Mouse (Mus musculus) ES-E14 (cell line): ENCODE results near the gene Sprr2a2. TPM values are rescaled to one million over a fixed set of nuclear protein-coding genes. Genes with fewer than 3 reads are reported as not detected.
"Not testable (repeated sequence)": the region's sequence is repeated elsewhere in the genome, so short reads cannot be mapped to it uniquely, and the experiment has no call there.

ENCODE experiments used
- DNase-seq: peaks from one replicate; pipeline ENCODE4 v3.0.0-alpha.2; 2013; ENCODE audit warnings: low read depth, low spot score
- H3K27ac ChIP-seq: 2 replicates; pipeline ENCODE4 v1.5.1; 2012; ENCODE audit warnings: low read depth, mild to moderate bottlenecking, low read length, moderate library complexity, mixed read lengths; ENCODE audit not compliant: poor library complexity, insufficient read depth, severe bottlenecking
- H3K36me3 ChIP-seq: 2 replicates; pipeline ENCODE4 v1.6.1; 2012; ENCODE audit warnings: mild to moderate bottlenecking, low read length, moderate library complexity, mixed read lengths; ENCODE audit not compliant: control insufficient read depth, poor library complexity, insufficient read depth, severe bottlenecking
- H3K4me1 ChIP-seq, 2 experiments: fragments of 150-350 bp in 1 of 2; sonication (generic) in 1 of 2; 2 replicates each; pipeline ENCODE4 v1.6.1; 2012; ENCODE audit warnings: low read length in 2 of 2, mild to moderate bottlenecking in 1 of 2, mixed read lengths in 1 of 2; ENCODE audit not compliant: control insufficient read depth in 2 of 2, insufficient read depth in 2 of 2, poor library complexity in 1 of 2
- H3K4me3 ChIP-seq, 2 experiments: fragments of 150-350 bp in 1 of 2; sonication (generic) in 1 of 2; 2 replicates each; pipeline ENCODE4 v1.5.1; 2012; ENCODE audit warnings: low read length in 2 of 2, low read depth in 1 of 2, mild to moderate bottlenecking in 1 of 2, mixed read lengths in 1 of 2; ENCODE audit not compliant: insufficient read depth in 1 of 2, poor library complexity in 1 of 2, severe bottlenecking in 1 of 2
- H3K9ac ChIP-seq: 2 replicates; pipeline ENCODE4 v1.6.1; 2012; ENCODE audit warnings: low read depth, mild to moderate bottlenecking, low read length, mixed read lengths; ENCODE audit not compliant: poor library complexity, insufficient read depth, severe bottlenecking
- H3K9me3 ChIP-seq: fragments of 150-350 bp; sonication (generic); 2 replicates; pipeline ENCODE4 v1.6.1; 2012; ENCODE audit warnings: low read depth, mild to moderate bottlenecking, low read length; ENCODE audit not compliant: control insufficient read depth, insufficient read depth
- in situ Hi-C, 2 experiments: fragments of 600-800 bp; cut with MboI; formaldehyde crosslinking; loops; one replicate each; pipeline ENCODE4 v1.15.1; 2025; ENCODE audit warnings: low sequenced_read_pairs in 2 of 2, inconsistent platforms in 1 of 2; ENCODE audit not compliant: unreplicated experiment in 2 of 2
- total RNA-seq: library from RNA; depleted of rRNA; stranded (reverse); fragments of 300-350 nt; gene quantifications from 2 replicates; pipeline ENCODE4 v1.2.3, GENCODE M21; 2012; rRNA removed

Gene Sprr2a2
- total RNA-seq, 1 experiment: 2.7 TPM

GRCm38 (mm10) chr3:92279663-92280062, 63.9 kb downstream of the Sprr2a2 start:
- H3K27ac ChIP-seq, H3K9me3 ChIP-seq, H3K9ac ChIP-seq, H3K4me3 ChIP-seq, DNase-seq, H3K4me1 ChIP-seq, in situ Hi-C loops, H3K36me3 ChIP-seq: not testable (repeated sequence)

- H3K4me1 ChIP-seq, H3K9me3 ChIP-seq, DNase-seq, H3K9ac ChIP-seq, H3K27ac ChIP-seq, H3K4me3 ChIP-seq, in situ Hi-C loops, H3K36me3 ChIP-seq: not testable (repeated sequence)
Observed at GRCm38 (mm10) chr3:92280963-92281606, 65.4 kb downstream of the Sprr2a2 start.

GRCm38 (mm10) chr3:92285101-92285500, 69.4 kb downstream of the Sprr2a2 start, which contains the start of gene Sprr2a3:
Gene Sprr2a3, plus strand, starts transcription at chr3:92285417.
- H3K36me3 ChIP-seq: not testable (repeated sequence)

GRCm38 (mm10) chr3:92288489-92288888, 72.8 kb downstream of the Sprr2a2 start:
- H3K4me3 ChIP-seq, in situ Hi-C loops, H3K9me3 ChIP-seq, DNase-seq, H3K36me3 ChIP-seq, H3K4me1 ChIP-seq, H3K9ac ChIP-seq, H3K27ac ChIP-seq: not testable (repeated sequence)

More at GRCm38 (mm10) chr3:92285101-92285500, 69.4 kb downstream of the Sprr2a2 start, which contains the start of gene Sprr2a3:
- DNase-seq, in situ Hi-C loops, H3K27ac ChIP-seq, H3K4me3 ChIP-seq, H3K9ac ChIP-seq, H3K4me1 ChIP-seq, H3K9me3 ChIP-seq: not testable (repeated sequence)

Other genes with a start within 250 kb of the Sprr2a2 start
- not detected in 2 replicates for gene Pglyrp3, start 201.3 kb upstream of the Sprr2a2 start, total RNA-seq
- gene Lor, start 132.8 kb upstream of the Sprr2a2 start, total RNA-seq: 0.21 and 0.40 TPM in 2 replicates
- not detected in 2 replicates for gene Prr9, start 92.0 kb upstream of the Sprr2a2 start, total RNA-seq
- gene Lelp1, start 73.2 kb upstream of the Sprr2a2 start, total RNA-seq: not detected in 2 replicates
- not detected in 2 replicates for gene Sprr2a1, start 121 bp upstream of the Sprr2a2 start, total RNA-seq
- not detected in 2 replicates for gene Sprr2a3, start 69.5 kb downstream of the Sprr2a2 start, total RNA-seq
- not detected in 2 replicates for gene Sprr2b, start 100.7 kb downstream of the Sprr2a2 start, total RNA-seq
- not detected in 2 replicates for gene Sprr2d, start 123.2 kb downstream of the Sprr2a2 start, total RNA-seq
- gene Sprr2e, start 136.2 kb downstream of the Sprr2a2 start, total RNA-seq: not detected in 2 replicates
- not detected in 2 replicates for gene Sprr2f, start 149.3 kb downstream of the Sprr2a2 start, total RNA-seq
- gene Sprr2h, start 169.8 kb downstream of the Sprr2a2 start, total RNA-seq: not detected in 2 replicates
- gene Sprr2i, start 192.1 kb downstream of the Sprr2a2 start, total RNA-seq: not detected in 2 replicates
- not detected in 2 replicates for gene Sprr2j-ps, start 202.2 kb downstream of the Sprr2a2 start, total RNA-seq
- 8.2 and 16.7 TPM in 2 replicates for gene Gm9774, start 213.5 kb downstream of the Sprr2a2 start, total RNA-seq
- gene Sprr2k, start 216.7 kb downstream of the Sprr2a2 start, total RNA-seq: 1.7 TPM in 1 of 2 replicates, not detected in the other
- gene Sprr1b, start 222.9 kb downstream of the Sprr2a2 start, total RNA-seq: not detected in 2 replicates
- gene Sprr3, start 242.8 kb downstream of the Sprr2a2 start, total RNA-seq: not detected in 2 replicates